Mouse (Mus musculus): ENCODE measurements around the gene Sucnr1. TPM values are rescaled to one million over a fixed set of nuclear protein-coding genes. Genes with fewer than 3 reads are reported as not detected.
A peak's percentile ranks its signal among the peaks of the same experiment; 100 is the strongest.

The Sucnr1 gene
- polyA plus RNA-seq, 1 experiment from 2014 or later: not detected

DNA sequence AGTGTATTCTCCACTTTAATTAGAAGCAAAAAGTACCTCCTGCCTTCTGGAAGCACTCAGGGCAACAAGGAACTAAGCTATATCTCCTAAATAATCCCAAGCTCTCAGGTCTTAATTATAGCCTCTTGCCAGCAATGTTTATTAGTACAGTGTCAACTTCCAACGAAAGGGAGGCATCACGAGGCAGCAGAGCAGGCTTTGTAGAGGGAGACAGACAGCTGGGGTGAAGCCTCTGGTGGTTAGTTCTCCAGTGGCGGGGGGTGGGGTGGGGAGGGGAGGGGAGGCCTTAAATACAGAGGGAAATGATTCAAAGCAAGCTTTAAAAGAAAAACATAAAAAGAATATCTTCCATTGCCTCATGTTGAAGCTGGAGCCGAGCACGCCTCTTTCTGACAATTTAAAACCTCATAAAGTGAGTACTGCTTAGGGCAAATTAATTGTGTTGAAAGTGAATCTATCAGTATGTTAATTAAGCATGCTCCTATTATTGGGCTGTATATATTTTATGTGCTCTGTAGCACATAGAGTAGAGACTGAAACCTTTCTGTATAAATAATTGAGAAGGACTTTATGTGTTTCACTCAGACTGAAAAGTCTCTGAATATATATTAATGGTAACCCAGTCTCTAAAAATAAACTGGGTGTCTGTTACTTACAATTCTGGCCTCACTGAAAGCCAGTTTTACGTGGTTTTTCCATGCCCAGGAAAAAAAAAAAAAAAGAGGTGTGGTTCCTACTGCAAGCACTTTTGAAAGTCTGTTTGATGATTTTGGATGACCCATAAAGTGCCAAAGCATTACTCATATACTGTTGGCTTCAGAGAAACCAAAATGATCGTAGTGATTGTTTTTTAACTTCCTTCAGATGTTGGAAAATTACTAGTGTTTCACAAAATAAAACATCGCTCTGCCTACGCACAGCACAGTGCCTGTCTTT is 42.5 kb downstream of the Sucnr1 start:
- Histone ChIP-seq H3K4me3 (no peak overlapping the region), H3K36me3 (replicated peaks) (no peaks in the 10 kb centered on the region), H3K27ac (replicated peaks) (no peak overlapping the region), H3K4me1 (peaks cover 7% of the 10 kb centered on the region; the same call in 1 of the 2 replicates), H3K27me3 (replicated peaks; ENCODE audit: low read depth, poor library complexity, severe bottlenecking) (no peaks in the 10 kb centered on the region), H3K9me3 (no peaks in the 10 kb centered on the region)
- 58% methylated on average over 9 of the region's 9 CpGs for WGBS
- DNase-seq (ENCODE audit: low spot score): peak; percentile 30

DNA sequence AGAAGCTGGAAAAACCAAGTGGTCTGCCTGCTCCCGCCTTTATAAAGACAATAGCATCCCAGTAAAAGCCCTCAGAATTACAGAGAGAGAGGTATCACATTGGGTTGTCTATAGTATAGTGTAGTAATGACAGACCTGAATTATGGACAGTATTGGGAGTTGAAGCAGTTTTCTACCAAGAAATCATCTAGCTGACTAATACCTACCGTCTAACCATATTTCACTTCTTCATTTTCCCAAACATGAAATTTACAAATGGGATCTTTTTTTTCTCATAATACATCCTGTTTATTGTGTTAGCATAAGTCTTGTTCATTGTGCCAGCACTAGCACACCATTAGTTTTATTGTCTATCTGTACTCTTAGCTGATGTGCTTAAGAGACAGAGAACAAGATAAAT is 44.9 kb downstream of the Sucnr1 start:
- Histone ChIP-seq H3K27ac (replicated peaks) (no peak overlapping the region), H3K36me3 (replicated peaks) (no peaks in the 10 kb centered on the region), H3K4me1 (peaks cover 14% of the 10 kb centered on the region), H3K9me3 (no peaks in the 10 kb centered on the region), H3K4me3 (no peak overlapping the region), H3K27me3 (replicated peaks; ENCODE audit: low read depth, poor library complexity, severe bottlenecking) (no peaks in the 10 kb centered on the region)
- WGBS: 92% methylated on average over 2 of the region's 2 CpGs
- no peak for DNase-seq (ENCODE audit: low spot score)

DNA sequence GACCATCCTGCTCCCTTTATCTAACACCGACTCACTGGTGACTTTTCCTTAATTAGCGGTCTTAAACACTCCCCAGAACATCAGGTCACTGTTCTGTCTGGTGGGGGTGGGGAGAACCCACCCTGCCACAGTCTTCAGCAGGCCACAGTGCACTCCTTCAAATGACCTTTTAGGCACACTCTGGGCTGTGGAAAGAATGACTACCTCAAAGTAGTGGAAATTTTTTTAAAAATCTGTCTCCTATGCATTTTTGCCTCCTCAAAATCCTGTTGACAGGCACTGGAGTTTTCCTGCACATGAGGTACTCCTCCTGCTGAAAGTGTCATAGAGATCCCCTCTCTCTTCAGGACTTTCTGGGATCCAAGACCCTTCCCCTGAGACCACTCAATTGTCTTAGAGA is 46.6 kb downstream of the Sucnr1 start:
- DNase-seq (ENCODE audit: low spot score): no peak
- Histone ChIP-seq H3K27me3 (replicated peaks; ENCODE audit: low read depth, poor library complexity, severe bottlenecking) (no peaks in the 10 kb centered on the region), H3K9me3 (no peaks in the 10 kb centered on the region), H3K36me3 (replicated peaks) (no peaks in the 10 kb centered on the region), H3K4me1 (peaks cover 14% of the 10 kb centered on the region), H3K27ac (replicated peaks) (no peak overlapping the region), H3K4me3 (no peak overlapping the region)
- WGBS: 61% methylated on average over 2 of the region's 2 CpGs

- WGBS: 42% methylated on average over 2 of the region's 2 CpGs
- Histone ChIP-seq H3K4me1 (0 out of 2 replicates have a peak, but pooled peaks cover 9% of the 10 kb centered on the region), H3K4me3 (no peak overlapping the region), H3K9me3 (no peaks in the 10 kb centered on the region), H3K27ac (replicated peaks) (no peak overlapping the region), H3K27me3 (replicated peaks; ENCODE audit: low read depth, poor library complexity, severe bottlenecking) (no peaks in the 10 kb centered on the region), H3K36me3 (replicated peaks) (no peaks in the 10 kb centered on the region)
- DNase-seq (ENCODE audit: low spot score): no peak
Observed at GRCm38 (mm10) chr3:60135801-60136200, 54.1 kb downstream of the Sucnr1 start.

Other genes with a start within 250 kb of the Sucnr1 start
- not detected in 2 replicates for gene Gm8298, start 220.8 kb upstream of the Sucnr1 start, polyA plus RNA-seq (2016; fragmentation: Nextera tagmentation; extraction: Ambion mirVana)
- not detected in 2 replicates for gene C130079G13Rik, start 156.7 kb upstream of the Sucnr1 start, polyA plus RNA-seq (2016; fragmentation: Nextera tagmentation; extraction: Ambion mirVana)
- not detected in 2 replicates for gene Aadacl2, start 75.1 kb upstream of the Sucnr1 start, polyA plus RNA-seq (2016; fragmentation: Nextera tagmentation; extraction: Ambion mirVana)
- not detected in 2 replicates for gene Aadac, start 56.2 kb upstream of the Sucnr1 start, polyA plus RNA-seq (2016; fragmentation: Nextera tagmentation; extraction: Ambion mirVana)